In the genomic region with DNA sequence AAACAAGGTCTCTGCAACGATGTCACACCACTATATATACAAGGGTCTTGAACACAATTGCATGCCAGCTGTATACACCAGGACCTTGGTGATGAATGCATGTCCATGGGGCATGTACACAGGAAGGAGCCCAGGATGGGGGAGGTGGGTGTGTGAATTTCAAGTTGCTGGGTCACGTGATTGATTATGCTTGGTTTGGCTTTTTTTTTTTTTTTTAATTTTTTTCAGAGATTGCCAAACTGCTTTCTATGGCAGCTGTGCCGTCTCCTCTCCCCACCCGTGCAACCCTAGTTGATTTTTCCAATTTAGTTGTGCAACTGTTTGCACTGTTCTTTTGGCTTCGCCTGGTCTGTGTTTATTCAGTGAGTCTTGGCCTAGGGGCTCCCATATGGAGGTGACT, we compare ENCODE assay signal across 11 mouse cellular contexts. TPM values are rescaled to one million over a fixed set of nuclear protein-coding genes. Genes with fewer than 3 reads are reported as not detected.
DNase-seq lines count a peak whose midpoint lies in the region; ATAC-seq and TF ChIP-seq lines count a peak whose summit lies in the region.
"Had no signal": no experiment of that assay in that cellular context is flagged by ENCODE, and none has a peak within 500 bp of the region (broad histone marks: within the 10 kb centered on the region; RNA-seq: fewer than 3 reads in every experiment).

No protein-coding gene starts in this region.

- H3K4me2 ChIP-seq in hindbrain, embryonic 16.5 days (ENCODE audit: low read length) = no peak overlapping the region
- H3K4me2 ChIP-seq in lung, embryonic 16.5 days (ENCODE audit: low read depth, low read length) = no peak overlapping the region
- H3K4me2 ChIP-seq: embryonic facial prominence, embryonic 12.5 days; midbrain, embryonic 15.5 days had no signal

- no peaks in the 10 kb centered on the region for H3K9me3 ChIP-seq in hindbrain, embryonic 10.5 days
- no peaks in the 10 kb centered on the region for H3K9me3 ChIP-seq in hindbrain, embryonic 16.5 days (ENCODE audit: control insufficient read depth, low read length)
- no peaks in the 10 kb centered on the region for H3K9me3 ChIP-seq in ES-E14 (ENCODE audit: control insufficient read depth, insufficient read depth, low read depth, low read length)
- H3K9me3 ChIP-seq in lung, embryonic 16.5 days (ENCODE audit: control insufficient read depth, low read length) = no peaks in the 10 kb centered on the region
- no peaks in the 10 kb centered on the region for H3K9me3 ChIP-seq in midbrain, embryonic 10.5 days (replicated peaks)
- H3K9me3 ChIP-seq: embryonic facial prominence, embryonic 12.5 days; midbrain, embryonic 15.5 days had no signal

- peak overlapping the region; percentile 9; the same call in 1 of the 2 replicates for H3K27ac ChIP-seq in hindbrain, embryonic 10.5 days
- H3K27ac ChIP-seq in hindbrain, embryonic 16.5 days (ENCODE audit: low read depth, low read length) = no peak overlapping the region
- peak overlapping the region; percentile 93; the same call in 1 of the 2 replicates for H3K27ac ChIP-seq in ES-E14 (ENCODE audit: insufficient read depth, low read depth, low read length, poor library complexity, severe bottlenecking)
- peak overlapping the region; percentile 81; the same call in 1 of the 2 replicates for H3K27ac ChIP-seq in embryonic fibroblast, embryonic 13.5 days (ENCODE audit: insufficient read depth, low read length)
- H3K27ac ChIP-seq in lung, embryonic 16.5 days (ENCODE audit: low read length) = peak overlapping the region; percentile 99
- no peak overlapping the region for H3K27ac ChIP-seq in midbrain, embryonic 10.5 days (replicated peaks)
- H3K27ac ChIP-seq: midbrain, embryonic 15.5 days had no signal

- H3K27me3 ChIP-seq in hindbrain, embryonic 10.5 days (ENCODE audit: insufficient read depth, poor library complexity, severe bottlenecking) = peaks cover 5% of the 10 kb centered on the region; the same call in 1 of the 2 replicates
- H3K27me3 ChIP-seq in hindbrain, embryonic 16.5 days (replicated peaks; ENCODE audit: control insufficient read depth, insufficient read depth, low read length) = no peaks in the 10 kb centered on the region
- no peaks in the 10 kb centered on the region for H3K27me3 ChIP-seq in lung, embryonic 16.5 days (ENCODE audit: control insufficient read depth, insufficient read depth, low read depth, low read length)
- no peaks in the 10 kb centered on the region for H3K27me3 ChIP-seq in midbrain, embryonic 10.5 days (ENCODE audit: low read depth, poor library complexity, severe bottlenecking)
- H3K27me3 ChIP-seq: embryonic facial prominence, embryonic 12.5 days; midbrain, embryonic 15.5 days had no signal

- TF ChIP-seq POLR2A in embryonic fibroblast, embryonic 13.5 days (IDR thresholded peaks at IDR 0.05; ENCODE audit: low read depth, low read length) = no peak

- peaks cover 54% of the 10 kb centered on the region for H3K4me1 ChIP-seq in hindbrain, embryonic 10.5 days (replicated peaks)
- peaks cover 6% of the 10 kb centered on the region for H3K4me1 ChIP-seq in hindbrain, embryonic 16.5 days (ENCODE audit: control insufficient read depth, insufficient read depth, low read depth, low read length)
- H3K4me1 ChIP-seq in ES-E14 (ENCODE audit: control insufficient read depth in 2 of 2, insufficient read depth in 2 of 2, low read length in 2 of 2, poor library complexity in 1 of 2) = peaks cover 4 to 21% of the 10 kb centered on the region in 2 experiments; a peak in 3 of 4 replicates
- H3K4me1 ChIP-seq in embryonic fibroblast, embryonic 13.5 days (ENCODE audit: control insufficient read depth, insufficient read depth, low read length) = peaks cover 9% of the 10 kb centered on the region; the same call in 1 of the 2 replicates
- H3K4me1 ChIP-seq in lung, embryonic 16.5 days (replicated peaks; ENCODE audit: control insufficient read depth, insufficient read depth, low read length) = peaks cover 61% of the 10 kb centered on the region
- H3K4me1 ChIP-seq in midbrain, embryonic 10.5 days = peaks cover 46% of the 10 kb centered on the region
- H3K4me1 ChIP-seq: midbrain, embryonic 15.5 days had no signal

- no peak for DNase-seq in hindbrain, embryonic 10.5 days (ENCODE audit: low spot score)
- DNase-seq in ES-E14 (ENCODE audit: low read depth, low spot score) = no peak
- DNase-seq in midbrain, embryonic 10.5 days (ENCODE audit: low spot score) = no peak
- no peak for DNase-seq in yolk sac, embryonic 10.5 days (ENCODE audit: low spot score)
- DNase-seq in thymus, postnatal 10 days (ENCODE audit: low spot score in 2 of 2) = no peak
- DNase-seq: cerebellum, adult 11-12 months had no signal

- H3K36me3 ChIP-seq in hindbrain, embryonic 10.5 days = no peaks in the 10 kb centered on the region
- no peaks in the 10 kb centered on the region for H3K36me3 ChIP-seq in hindbrain, embryonic 16.5 days (ENCODE audit: control insufficient read depth, insufficient read depth, low read length)
- H3K36me3 ChIP-seq in ES-E14 (ENCODE audit: control insufficient read depth, insufficient read depth, low read length, poor library complexity, severe bottlenecking) = no peaks in the 10 kb centered on the region
- H3K36me3 ChIP-seq in lung, embryonic 16.5 days (ENCODE audit: control insufficient read depth, insufficient read depth, low read length) = no peaks in the 10 kb centered on the region
- no peaks in the 10 kb centered on the region for H3K36me3 ChIP-seq in midbrain, embryonic 10.5 days
- H3K36me3 ChIP-seq: embryonic facial prominence, embryonic 12.5 days; midbrain, embryonic 15.5 days had no signal

- no peak for TF ChIP-seq CTCF in embryonic fibroblast, embryonic 13.5 days (IDR thresholded peaks at IDR 0.05; ENCODE audit: borderline replicate concordance, insufficient read depth, low read length)

- no peak overlapping the region for H3K9ac ChIP-seq in hindbrain, embryonic 16.5 days (ENCODE audit: low read depth, low read length)
- H3K9ac ChIP-seq in ES-E14 (ENCODE audit: insufficient read depth, low read depth, low read length, poor library complexity, severe bottlenecking) = no peak overlapping the region
- H3K9ac ChIP-seq in lung, embryonic 16.5 days (ENCODE audit: low read length) = no peak overlapping the region
- H3K9ac ChIP-seq: embryonic facial prominence, embryonic 12.5 days; midbrain, embryonic 15.5 days had no signal

- in situ Hi-C loops in ES-E14 (cut with MboI; ENCODE audit: low sequenced_read_pairs in 2 of 2, unreplicated experiment in 2 of 2) = no loop called here

- WGBS in hindbrain, embryonic 10.5 days = 83% methylated on average over 5 of the region's 5 CpGs
- 69% methylated on average over 5 of the region's 5 CpGs for WGBS in hindbrain, embryonic 16.5 days
- 29% methylated on average over 5 of the region's 5 CpGs for whole genome bisulfite sequencing in lung, embryonic 16.5 days
- 80% methylated on average over 5 of the region's 5 CpGs for WGBS in midbrain, embryonic 10.5 days

- H3K4me3 ChIP-seq in hindbrain, embryonic 10.5 days = no peak overlapping the region
- H3K4me3 ChIP-seq in hindbrain, embryonic 16.5 days (ENCODE audit: low read length) = no peak overlapping the region
- H3K4me3 ChIP-seq in ES-E14 (ENCODE audit: insufficient read depth in 1 of 2, low read depth in 1 of 2, low read length in 2 of 2, poor library complexity in 1 of 2, severe bottlenecking in 1 of 2) = no peak overlapping the region
- no peak overlapping the region for H3K4me3 ChIP-seq in embryonic fibroblast, embryonic 13.5 days (ENCODE audit: insufficient read depth, low read length)
- no peak overlapping the region for H3K4me3 ChIP-seq in lung, embryonic 16.5 days (ENCODE audit: low read length)
- H3K4me3 ChIP-seq in midbrain, embryonic 10.5 days = no peak overlapping the region
- H3K4me3 ChIP-seq: embryonic facial prominence, embryonic 12.5 days; midbrain, embryonic 15.5 days had no signal

- no peak for ATAC-seq in hindbrain, embryonic 16.5 days
- ATAC-seq in lung, embryonic 16.5 days (ENCODE audit: low read depth) = peak; percentile 56
- ATAC-seq: midbrain, embryonic 15.5 days had no signal

TF ChIP-seq in ES-E14, 5 proteins besides CTCF, POLR2A, EP300 and RAD21:
- no peak for TF ChIP-seq ZC3H11A (IDR thresholded peaks at IDR 0.05; ENCODE audit: borderline replicate concordance, low read depth, low read length)
- TF ChIP-seq HCFC1 (IDR thresholded peaks at IDR 0.05; ENCODE audit: borderline replicate concordance, insufficient read depth, low read length) = no peak
- no peak for TF ChIP-seq ZNF384 (IDR thresholded peaks at IDR 0.05; ENCODE audit: low read depth, low read length)
- no peak for TF ChIP-seq MAFK (IDR thresholded peaks at IDR 0.05; ENCODE audit: insufficient read depth, low read depth, low read length)

RNA-seq across cellular contexts. Expression of a gene that starts 32.7 kb away (rescaled TPM):
- 9.8 and 11.8 TPM in 2 replicates for polyA plus RNA-seq in hindbrain, embryonic 10.5 days (2016; fragmentation: Nextera tagmentation; extraction: Ambion mirVana)
- polyA plus RNA-seq in hindbrain, embryonic 16.5 days (2015; fragmentation: Nextera tagmentation; extraction: Ambion mirVana) = 8.0 and 9.0 TPM in 2 replicates
- 26.4 and 36.0 TPM in 2 replicates for total RNA-seq in ES-E14 (2012; rRNA removed)
- polyA plus RNA-seq in embryonic fibroblast, embryonic 13.5 days (2011; ENCODE audit: insufficient read length, low read depth, missing spikeins) = 38.3 and 45.7 TPM in 2 replicates
- 57.3 and 63.6 TPM in 2 replicates for polyA plus RNA-seq in lung, embryonic 16.5 days (2015; fragmentation: Nextera tagmentation; extraction: Ambion mirVana)
- polyA plus RNA-seq in midbrain, embryonic 10.5 days (2016; fragmentation: Nextera tagmentation; extraction: Ambion mirVana) = 6.1 and 9.2 TPM in 2 replicates

RNA-seq across cellular contexts. Expression of a gene that starts 44.5 kb away (rescaled TPM):
- 65.8 and 78.4 TPM in 2 replicates for polyA plus RNA-seq in hindbrain, embryonic 10.5 days (2016; fragmentation: Nextera tagmentation; extraction: Ambion mirVana)
- polyA plus RNA-seq in hindbrain, embryonic 16.5 days (2015; fragmentation: Nextera tagmentation; extraction: Ambion mirVana) = 36.6 and 41.9 TPM in 2 replicates
- 66.5 and 88.2 TPM in 2 replicates for total RNA-seq in ES-E14 (2012; rRNA removed)
- polyA plus RNA-seq in embryonic fibroblast, embryonic 13.5 days (2011; ENCODE audit: insufficient read length, low read depth, missing spikeins) = 14.1 and 14.7 TPM in 2 replicates
- polyA plus RNA-seq in lung, embryonic 16.5 days (2015; fragmentation: Nextera tagmentation; extraction: Ambion mirVana) = 52.6 and 52.7 TPM in 2 replicates
- polyA plus RNA-seq in midbrain, embryonic 10.5 days (2016; fragmentation: Nextera tagmentation; extraction: Ambion mirVana) = 77.9 and 84.7 TPM in 2 replicates

RNA-seq across cellular contexts. Expression of a gene that starts 52.2 kb away (rescaled TPM):
- polyA plus RNA-seq in hindbrain, embryonic 10.5 days (2016; fragmentation: Nextera tagmentation; extraction: Ambion mirVana) = 7.1 and 8.6 TPM in 2 replicates
- 25.4 and 27.0 TPM in 2 replicates for polyA plus RNA-seq in hindbrain, embryonic 16.5 days (2015; fragmentation: Nextera tagmentation; extraction: Ambion mirVana)
- 0.79 and 0.94 TPM in 2 replicates for total RNA-seq in ES-E14 (2012; rRNA removed)
- 5.3 and 5.4 TPM in 2 replicates for polyA plus RNA-seq in embryonic fibroblast, embryonic 13.5 days (2011; ENCODE audit: insufficient read length, low read depth, missing spikeins)
- polyA plus RNA-seq in lung, embryonic 16.5 days (2015; fragmentation: Nextera tagmentation; extraction: Ambion mirVana) = 5.1 and 5.7 TPM in 2 replicates
- 6.0 and 8.4 TPM in 2 replicates for polyA plus RNA-seq in midbrain, embryonic 10.5 days (2016; fragmentation: Nextera tagmentation; extraction: Ambion mirVana)

Comparison
In these comparisons a context has a peak if more than half of its experiments do, and no peak if none do; other contexts are left out.
1. H3K27ac ChIP-seq: peak in hindbrain, embryonic 10.5 days (single experiment), ES-E14 (single experiment), embryonic fibroblast, embryonic 13.5 days (single experiment) and lung, embryonic 16.5 days (single experiment); none in hindbrain, embryonic 16.5 days (single experiment) and midbrain, embryonic 10.5 days (single experiment).